Comparison of ENCODE assay signal across 9 mouse cellular contexts in the genomic region with DNA sequence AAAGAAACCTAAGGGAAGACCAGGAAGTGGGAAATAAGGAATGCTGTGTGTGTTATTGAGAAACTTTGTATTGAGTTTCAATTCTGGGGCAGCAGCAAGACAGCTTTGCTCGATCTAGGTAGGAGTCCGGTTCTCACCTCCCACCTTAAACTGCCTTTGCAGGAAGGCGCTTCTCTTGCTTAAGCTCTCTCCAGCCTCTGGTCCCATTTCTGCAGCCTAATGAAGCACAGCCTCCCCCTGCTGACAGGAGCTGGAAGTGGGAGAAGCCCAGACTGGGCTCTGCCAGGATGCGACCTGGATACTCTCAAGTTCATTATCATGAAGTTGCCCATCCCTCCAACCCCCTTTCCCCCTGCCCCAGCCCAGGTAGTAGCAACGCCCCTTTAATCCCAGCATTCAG. TPM values are rescaled to one million over a fixed set of nuclear protein-coding genes. Genes with fewer than 3 reads are reported as not detected.
DNase-seq lines count a peak whose midpoint lies in the region; ATAC-seq and TF ChIP-seq lines count a peak whose summit lies in the region.
"Had no signal": no experiment of that assay in that cellular context is flagged by ENCODE, and none has a peak within 500 bp of the region (broad histone marks: within the 10 kb centered on the region; RNA-seq: fewer than 3 reads in every experiment).

No protein-coding gene starts in this region.

- peak; percentile 67 for DNase-seq in hindbrain, embryonic 10.5 days (ENCODE audit: low spot score)
- DNase-seq in cerebellum, adult 18-20 months = peak; percentile 89 to 92
- DNase-seq in forelimb bud, embryonic 11.5 days (ENCODE audit: low read depth, low spot score) = peak; percentile 62
- DNase-seq in liver, embryonic 14.5 days (ENCODE audit: low read depth in 3 of 3, low spot score in 3 of 3) = no peak
- peak; percentile 61 for DNase-seq in ovary, postnatal 36 days (ENCODE audit: low spot score)

- H3K9me3 ChIP-seq in hindbrain, embryonic 10.5 days = no peaks in the 10 kb centered on the region
- H3K9me3 ChIP-seq in hindbrain, embryonic 12.5 days (replicated peaks) = no peaks in the 10 kb centered on the region
- no peaks in the 10 kb centered on the region for H3K9me3 ChIP-seq in kidney, embryonic 15.5 days (replicated peaks)
- H3K9me3 ChIP-seq in liver, embryonic 14.5 days (ENCODE audit: control insufficient read depth, low read length) = no peaks in the 10 kb centered on the region
- H3K9me3 ChIP-seq: heart, embryonic 13.5 days had no signal

- no peak overlapping the region for H3K4me2 ChIP-seq in hindbrain, embryonic 12.5 days (replicated peaks)
- 0 out of 2 replicates have a peak overlapping the region, but pooled peaks have one; percentile 9 for H3K4me2 ChIP-seq in kidney, embryonic 15.5 days
- H3K4me2 ChIP-seq in liver, embryonic 14.5 days (ENCODE audit: low read depth) = no peak overlapping the region

- no peak overlapping the region for H3K9ac ChIP-seq in hindbrain, embryonic 12.5 days
- no peak overlapping the region for H3K9ac ChIP-seq in kidney, embryonic 15.5 days
- no peak overlapping the region for H3K9ac ChIP-seq in liver, embryonic 14.5 days (replicated peaks)
- H3K9ac ChIP-seq: heart, embryonic 13.5 days had no signal

- H3K27ac ChIP-seq in hindbrain, embryonic 10.5 days = no peak overlapping the region
- H3K27ac ChIP-seq in hindbrain, embryonic 12.5 days = no peak overlapping the region
- no peak overlapping the region for H3K27ac ChIP-seq in kidney, embryonic 15.5 days
- H3K27ac ChIP-seq in liver, embryonic 14.5 days = no peak overlapping the region
- H3K27ac ChIP-seq: heart, embryonic 13.5 days had no signal

- H3K27me3 ChIP-seq in hindbrain, embryonic 10.5 days (ENCODE audit: insufficient read depth, poor library complexity, severe bottlenecking) = peaks cover 69% of the 10 kb centered on the region
- peaks cover 69% of the 10 kb centered on the region for H3K27me3 ChIP-seq in hindbrain, embryonic 12.5 days
- peaks cover 68% of the 10 kb centered on the region for H3K27me3 ChIP-seq in kidney, embryonic 15.5 days
- peaks cover 36% of the 10 kb centered on the region for H3K27me3 ChIP-seq in liver, embryonic 14.5 days (ENCODE audit: control insufficient read depth, insufficient read depth, low read length)

- H3K36me3 ChIP-seq in hindbrain, embryonic 10.5 days = no peaks in the 10 kb centered on the region
- H3K36me3 ChIP-seq in hindbrain, embryonic 12.5 days = no peaks in the 10 kb centered on the region
- no peaks in the 10 kb centered on the region for H3K36me3 ChIP-seq in kidney, embryonic 15.5 days
- no peaks in the 10 kb centered on the region for H3K36me3 ChIP-seq in liver, embryonic 14.5 days (replicated peaks; ENCODE audit: control insufficient read depth, insufficient read depth, low read depth)
- H3K36me3 ChIP-seq: heart, embryonic 13.5 days had no signal

- 17% methylated on average over 5 of the region's 5 CpGs for WGBS in hindbrain, embryonic 10.5 days
- WGBS in hindbrain, embryonic 12.5 days = 13% methylated on average over 5 of the region's 5 CpGs
- under 1% methylated on average over 5 of the region's 5 CpGs for WGBS in kidney, embryonic 15.5 days
- 6% methylated on average over 5 of the region's 5 CpGs for WGBS in liver, embryonic 14.5 days (ENCODE audit: insufficient replicate concordance)

- TF ChIP-seq CTCF in liver, embryonic 14.5 days (IDR thresholded peaks at IDR 0.05; ENCODE audit: low read depth) = peak; percentile 56

- TF ChIP-seq EP300 in liver, embryonic 14.5 days (IDR thresholded peaks at IDR 0.05; ENCODE audit: low read depth) = no peak

- no peak for ATAC-seq in hindbrain, embryonic 12.5 days (ENCODE audit: low FRiP score)
- ATAC-seq in kidney, embryonic 15.5 days (replicated peaks; ENCODE audit: low FRiP score) = no peak
- no peak for ATAC-seq in liver, embryonic 14.5 days (ENCODE audit: insufficient read depth)
- ATAC-seq in activated CD4-positive, CD25-positive, alpha-beta regulatory T cell, adult 4 months = no peak

- no peak overlapping the region for H3K4me3 ChIP-seq in hindbrain, embryonic 10.5 days
- no peak overlapping the region for H3K4me3 ChIP-seq in hindbrain, embryonic 12.5 days
- no peak overlapping the region for H3K4me3 ChIP-seq in kidney, embryonic 15.5 days (replicated peaks)
- H3K4me3 ChIP-seq in liver, embryonic 14.5 days (ENCODE audit: insufficient read depth in 1 of 2, low read depth in 2 of 2, low read length in 2 of 2) = no peak overlapping the region
- H3K4me3 ChIP-seq: heart, embryonic 13.5 days had no signal

- peaks cover 19% of the 10 kb centered on the region for H3K4me1 ChIP-seq in hindbrain, embryonic 10.5 days (replicated peaks)
- peaks cover 21% of the 10 kb centered on the region; the same call in 1 of the 2 replicates for H3K4me1 ChIP-seq in hindbrain, embryonic 12.5 days
- peaks cover 27% of the 10 kb centered on the region for H3K4me1 ChIP-seq in kidney, embryonic 15.5 days
- H3K4me1 ChIP-seq in liver, embryonic 14.5 days (replicated peaks; ENCODE audit: control insufficient read depth in 2 of 2, insufficient read depth in 2 of 2, low read length in 1 of 2) = no peaks in the 10 kb centered on the region

RNA-seq across cellular contexts. Expression of gene Lingo1, which starts 1.6 kb away (rescaled TPM):
- 5.1 and 9.9 TPM in 2 replicates for polyA plus RNA-seq in hindbrain, embryonic 10.5 days (2016; fragmentation: Nextera tagmentation; extraction: Ambion mirVana)
- 35.6 and 36.9 TPM in 2 replicates for polyA plus RNA-seq in hindbrain, embryonic 12.5 days (2016; fragmentation: Nextera tagmentation; extraction: Ambion mirVana)
- 3.2 and 4.5 TPM in 2 replicates for polyA plus RNA-seq in kidney, embryonic 15.5 days (2015; fragmentation: Nextera tagmentation; extraction: Ambion mirVana)
- polyA plus RNA-seq in liver, embryonic 14.5 days (2012; rRNA removed) = 0.58 and 0.77 TPM in 2 replicates
- 0.14 and 0.16 TPM in 2 replicates for polyA plus RNA-seq in liver, embryonic 14.5 days (2014; fragmentation: Nextera tagmentation; extraction: Ambion mirVana)
- polyA plus RNA-seq in activated CD4-positive, CD25-positive, alpha-beta regulatory T cell, adult 4 months (2017; shearing (Covaris generic)) = not detected

Comparison
In these comparisons a context has a peak if more than half of its experiments do, and no peak if none do; other contexts are left out.
1. DNase-seq: peak in hindbrain, embryonic 10.5 days (single experiment), cerebellum, adult 18-20 months (2 of 2), forelimb bud, embryonic 11.5 days (single experiment) and ovary, postnatal 36 days (single experiment); none in liver, embryonic 14.5 days (0 of 3).